Mouse (Mus musculus) midbrain, embryonic 10.5 days (tissue): Measurements from ENCODE around the gene Pycr1. TPM values are rescaled to one million over a fixed set of nuclear protein-coding genes. Genes with fewer than 3 reads are reported as not detected.

ENCODE experiments used
- DNase-seq: peaks from one replicate; pipeline ENCODE4 v3.0.0-alpha.2; 2017; ENCODE audit warnings: low spot score
- H3K27ac ChIP-seq: fragments of 300-500 bp; sonication (generic); replicated peaks from 2 replicates; pipeline ENCODE4 v1.5.1; 2016; ENCODE audit warnings: mild to moderate bottlenecking
- H3K27me3 ChIP-seq: fragments of 300-500 bp; sonication (generic); 2 replicates; pipeline ENCODE4 v1.6.1; 2016; ENCODE audit warnings: low read depth, mild to moderate bottlenecking; ENCODE audit not compliant: poor library complexity, severe bottlenecking
- H3K36me3 ChIP-seq: fragments of 300-500 bp; sonication (generic); 2 replicates; pipeline ENCODE4 v1.6.1; 2016; ENCODE audit warnings: mild to moderate bottlenecking, moderate library complexity
- H3K4me1 ChIP-seq: fragments of 300-500 bp; sonication (generic); 2 replicates; pipeline ENCODE4 v1.6.1; 2016
- H3K4me3 ChIP-seq: fragments of 300-500 bp; sonication (generic); 2 replicates; pipeline ENCODE4 v1.5.1; 2016; ENCODE audit warnings: mild to moderate bottlenecking, moderate library complexity
- H3K9me3 ChIP-seq: fragments of 300-500 bp; sonication (generic); replicated peaks from 2 replicates; pipeline ENCODE4 v1.6.1; 2016; ENCODE audit warnings: mild to moderate bottlenecking
- WGBS: fragments of 180-500 bp; shearing (Covaris S2); methylation state at CpG from one replicate; pipeline ENCODE4 v1.1.7; 2016; 5-methylcytosine and 5-hydroxymethylcytosine counted together
- microRNA-seq: library from miRNA; unstranded; fragments of <30 nt; microRNA quantifications from one replicate; pipeline ENCODE4, GENCODE M21; 2017
- polyA plus RNA-seq: library from polyadenylated mRNA; unstranded; fragments of >200 nt; fragmentation: Nextera tagmentation; extraction: Ambion mirVana; gene quantifications from 2 replicates; pipeline ENCODE4 v1.2.1, GENCODE M21; 2016

Gene Pycr1
- polyA plus RNA-seq, 1 experiment from 2014 or later, result 43.4 TPM

DNA sequence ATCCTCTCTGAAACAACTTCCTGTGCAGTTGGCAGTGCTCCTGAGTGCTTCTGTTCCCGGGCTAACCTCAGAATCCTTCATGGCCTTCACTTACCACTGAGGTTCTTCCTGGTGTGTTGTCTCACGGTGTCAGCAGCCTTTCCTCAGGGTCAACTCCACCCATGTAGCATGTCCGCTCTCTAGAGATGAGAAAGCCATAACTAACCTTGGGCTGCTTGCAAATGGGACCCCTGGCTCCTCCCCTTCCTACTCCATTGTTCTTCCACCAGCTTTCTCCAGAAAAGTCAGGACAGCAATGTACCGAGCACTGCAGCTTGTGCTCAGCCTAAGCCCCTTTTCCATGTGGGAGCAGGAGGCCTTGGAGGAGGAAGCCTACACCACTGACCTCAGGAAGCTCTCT lies 36.8 kb downstream of the Pycr1 start:
- H3K36me3 ChIP-seq, result peaks cover 83% of the 10 kb centered on the region

DNA sequence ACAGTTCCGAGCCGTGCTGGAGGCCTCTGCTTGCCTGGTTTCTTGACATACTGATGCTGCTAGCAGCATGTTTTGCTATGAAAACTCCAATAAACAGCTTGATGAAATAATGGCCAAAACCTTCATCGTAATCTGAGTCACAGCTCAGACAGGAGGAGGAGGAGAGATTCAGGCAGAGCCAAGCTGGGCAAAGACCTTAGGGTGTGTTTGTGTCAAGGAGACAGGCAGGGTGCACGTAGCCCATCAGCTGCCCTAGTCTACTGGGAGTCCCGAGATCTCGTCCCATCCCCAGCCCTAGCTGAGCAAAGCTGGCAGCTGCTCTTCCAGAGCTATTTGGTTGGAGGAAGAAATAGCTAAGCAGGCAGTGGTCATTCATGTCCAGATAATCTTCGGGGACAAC lies 37.9 kb downstream of the Pycr1 start:
- peaks cover 81% of the 10 kb centered on the region for H3K36me3 ChIP-seq

More for the DNA sequence above, 36.8 kb downstream of the Pycr1 start:
- H3K4me1 ChIP-seq, result peaks cover 29% of the 10 kb centered on the region
- no peaks in the 10 kb centered on the region for H3K9me3 ChIP-seq
- DNase-seq, result no peak
- no peak overlapping the region for H3K27ac ChIP-seq
- no peak overlapping the region for H3K4me3 ChIP-seq
- peaks cover 36% of the 10 kb centered on the region for H3K27me3 ChIP-seq
- 84% methylated on average over 4 of the region's 4 CpGs for WGBS

GRCm38 (mm10) chr11:120603545-120603944 lies 40.0 kb downstream of the Pycr1 start:
- no peak for DNase-seq
- Histone ChIP-seq H3K27ac (no peak overlapping the region), H3K9me3 (no peaks in the 10 kb centered on the region), H3K36me3 (peaks cover 76% of the 10 kb centered on the region), H3K4me1 (peaks cover 34% of the 10 kb centered on the region), H3K4me3 (no peak overlapping the region), H3K27me3 (peaks cover 22% of the 10 kb centered on the region)
- WGBS, result 83% methylated on average over 2 of the region's 2 CpGs

More for the DNA sequence above, 37.9 kb downstream of the Pycr1 start:
- peaks cover 29% of the 10 kb centered on the region for H3K4me1 ChIP-seq
- no peak overlapping the region for H3K27ac ChIP-seq
- peaks cover 36% of the 10 kb centered on the region for H3K27me3 ChIP-seq
- 94% methylated on average over 7 of the region's 7 CpGs for WGBS
- H3K4me3 ChIP-seq, result no peak overlapping the region
- DNase-seq, result no peak
- H3K9me3 ChIP-seq, result no peaks in the 10 kb centered on the region

- no peak for DNase-seq
- H3K9me3 ChIP-seq, result no peaks in the 10 kb centered on the region
- peaks cover 36% of the 10 kb centered on the region for H3K4me1 ChIP-seq
- peaks cover 77% of the 10 kb centered on the region for H3K36me3 ChIP-seq
- H3K27ac ChIP-seq, result no peak overlapping the region
- H3K4me3 ChIP-seq, result no peak overlapping the region
- WGBS, result 98% methylated on average over 3 of the region's 3 CpGs
- H3K27me3 ChIP-seq, result no peaks in the 10 kb centered on the region
These were observed 42.9 kb downstream of the Pycr1 start for GRCm38 (mm10) chr11:120600716-120601115.

GRCm38 (mm10) chr11:120598990-120599549 lies 44.5 kb downstream of the Pycr1 start:
- H3K36me3 ChIP-seq, result peaks cover 77% of the 10 kb centered on the region
- no peaks in the 10 kb centered on the region for H3K27me3 ChIP-seq
- no peaks in the 10 kb centered on the region for H3K9me3 ChIP-seq
- H3K4me1 ChIP-seq, result peaks cover 37% of the 10 kb centered on the region
- H3K4me3 ChIP-seq, result peak overlapping the region; percentile 99
- no peak for DNase-seq
- WGBS, result 51% methylated on average over 17 of the region's 17 CpGs
- peak overlapping the region; percentile 99 for H3K27ac ChIP-seq

GRCm38 (mm10) chr11:120598283-120598989 lies 45.1 kb downstream of the Pycr1 start, which contains the start of the genes Alyref and Anapc11:
Gene Alyref, minus strand, starts transcription at chr11:120598365.
Gene Anapc11, plus strand, starts transcription at chr11:120598421.
- Histone ChIP-seq H3K36me3 (peaks cover 77% of the 10 kb centered on the region), H3K27me3 (no peaks in the 10 kb centered on the region), H3K9me3 (no peaks in the 10 kb centered on the region), H3K27ac (peak within 1 kb of the TSS; percentile 99), H3K4me1 (peaks cover 37% of the 10 kb centered on the region), H3K4me3 (peak within 1 kb of the TSS; percentile 99)
- peak; percentile 95 for DNase-seq
- under 1% methylated on average over 88 of the region's 88 CpGs for WGBS

DNA sequence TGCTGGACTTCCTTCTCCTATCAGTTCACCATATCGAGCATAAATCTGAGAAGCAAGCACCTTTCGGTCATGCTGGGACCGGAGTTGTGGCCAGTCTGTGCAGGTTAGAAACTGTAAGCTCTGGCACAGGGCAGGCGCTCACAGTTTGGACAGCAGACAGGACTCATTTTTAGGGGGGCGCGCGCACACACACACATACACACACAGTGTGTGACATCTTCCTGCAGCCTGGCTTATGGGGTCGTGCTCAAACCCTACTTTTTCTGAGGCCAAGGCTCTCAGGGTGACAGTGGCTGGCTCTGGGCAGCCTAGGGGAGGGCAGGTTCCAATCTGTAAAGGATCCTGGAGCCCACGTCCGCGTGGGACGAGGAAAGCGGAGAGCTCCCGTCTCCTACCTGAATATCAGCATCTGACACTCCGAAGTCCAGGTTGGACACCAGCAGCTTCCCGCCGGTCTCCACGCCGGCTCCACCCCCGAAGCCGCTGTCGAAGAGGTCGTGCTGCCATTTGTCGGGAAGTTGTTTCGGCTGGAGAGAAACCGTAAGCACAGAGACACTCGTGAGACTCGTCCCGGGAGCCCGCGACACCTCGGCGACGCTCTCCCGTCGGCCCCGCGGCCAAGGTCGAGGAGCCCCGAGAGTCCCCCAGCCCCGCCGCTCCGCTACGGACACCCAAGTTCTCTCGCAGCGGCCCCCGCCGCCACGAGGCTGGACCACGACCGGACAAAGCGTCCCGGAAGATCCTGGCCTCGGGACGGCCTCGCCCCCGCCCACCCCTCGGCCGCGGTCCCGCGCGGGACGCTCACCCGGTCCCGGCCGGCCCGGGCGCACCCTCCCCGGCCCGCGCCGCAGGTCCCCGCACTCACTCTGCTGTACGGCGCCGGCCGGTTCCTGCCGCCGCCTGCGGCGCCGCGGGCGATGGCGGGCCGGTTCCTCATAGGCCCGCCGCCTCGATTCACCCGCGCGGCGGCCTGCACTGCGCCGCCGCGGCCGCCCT lies 46.0 kb downstream of the Pycr1 start:
- no peak for DNase-seq
- Histone ChIP-seq H3K4me1 (peaks cover 37% of the 10 kb centered on the region), H3K27ac (peak overlapping the region; percentile 99), H3K4me3 (peak overlapping the region; percentile 99), H3K36me3 (peaks cover 77% of the 10 kb centered on the region), H3K9me3 (no peaks in the 10 kb centered on the region), H3K27me3 (no peaks in the 10 kb centered on the region)
- 5% methylated on average over 99 of the region's 99 CpGs for WGBS

DNA sequence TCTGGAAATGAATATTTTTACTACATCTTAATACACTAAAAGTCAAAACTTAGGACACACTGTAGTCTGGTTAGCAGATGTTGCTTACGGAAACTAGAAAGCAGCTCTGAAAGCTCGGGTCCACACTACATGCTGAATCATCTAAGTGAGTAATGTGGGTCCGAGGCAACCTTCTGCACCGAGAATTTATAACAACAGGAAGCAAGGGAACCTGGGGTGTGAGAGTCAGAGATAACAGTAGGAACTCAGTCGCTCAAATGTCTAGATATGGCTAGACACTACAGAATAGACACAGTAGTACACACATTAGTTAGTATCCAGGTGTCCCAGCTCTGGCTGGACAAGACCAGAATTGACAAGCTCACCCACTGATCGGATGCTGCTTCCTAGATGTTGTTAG lies 55.0 kb downstream of the Pycr1 start:
- Histone ChIP-seq H3K9me3 (peaks cover 5% of the 10 kb centered on the region), H3K27ac (no peak overlapping the region), H3K27me3 (no peaks in the 10 kb centered on the region), H3K4me3 (no peak overlapping the region), H3K36me3 (peaks cover 98% of the 10 kb centered on the region), H3K4me1 (no peaks in the 10 kb centered on the region)
- no peak for DNase-seq
- 95% methylated on average over 6 of the region's 6 CpGs for WGBS

Small RNA genes lying within 50 kb of the gene (microRNA-seq; reads per million reads assigned to microRNA genes)
- gene Mir6936, result 2.1 reads per million

Other genes with a start within 250 kb of the Pycr1 start
- gene Nploc4, start 206.1 kb downstream of the Pycr1 start, polyA plus RNA-seq, result 45.1 and 46.5 TPM in 2 replicates
- 0.39 TPM in 1 of 2 replicates, not detected in the other for gene Tspan10, start 201.1 kb downstream of the Pycr1 start, polyA plus RNA-seq
- 0.20 and 0.53 TPM in 2 replicates for gene Pde6g, start 190.3 kb downstream of the Pycr1 start, polyA plus RNA-seq
- gene Oxld1, start 185.7 kb downstream of the Pycr1 start, polyA plus RNA-seq, result 9.0 and 11.8 TPM in 2 replicates
- 38.9 and 41.8 TPM in 2 replicates for gene Ccdc137, start 185.7 kb downstream of the Pycr1 start, polyA plus RNA-seq
- 61.8 and 64.0 TPM in 2 replicates for gene Arl16, start 176.2 kb downstream of the Pycr1 start, polyA plus RNA-seq
- 167 and 194 TPM in 2 replicates for gene Mrpl12, start 159.2 kb downstream of the Pycr1 start, polyA plus RNA-seq
- gene Slc25a10, start 151.9 kb downstream of the Pycr1 start, polyA plus RNA-seq, result 50.1 and 53.4 TPM in 2 replicates
- 0.26 and 0.27 TPM in 2 replicates for gene Gcgr, start 113.1 kb downstream of the Pycr1 start, polyA plus RNA-seq
- 226 and 238 TPM in 2 replicates for gene Mcrip1, start 94.0 kb downstream of the Pycr1 start, polyA plus RNA-seq
- gene Ppp1r27, start 92.6 kb downstream of the Pycr1 start, polyA plus RNA-seq, result not detected in 2 replicates
- 534 and 562 TPM in 2 replicates for gene P4hb, start 70.5 kb downstream of the Pycr1 start, polyA plus RNA-seq
- 743 and 777 TPM in 2 replicates for gene Arhgdia, start 62.1 kb downstream of the Pycr1 start, polyA plus RNA-seq
- gene Alyref, start 45.4 kb downstream of the Pycr1 start, polyA plus RNA-seq, result 605 and 647 TPM in 2 replicates
- 216 and 231 TPM in 2 replicates for gene Anapc11, start 45.3 kb downstream of the Pycr1 start, polyA plus RNA-seq
- gene Npb, start 35.3 kb downstream of the Pycr1 start, polyA plus RNA-seq, result 0.65 and 0.66 TPM in 2 replicates
- 140 and 151 TPM in 2 replicates for gene Pcyt2, start 25.8 kb downstream of the Pycr1 start, polyA plus RNA-seq
- gene Sirt7, start 18.5 kb downstream of the Pycr1 start, polyA plus RNA-seq, result 34.2 and 37.4 TPM in 2 replicates
- gene Mafg, start 10.2 kb downstream of the Pycr1 start, polyA plus RNA-seq, result 19.8 and 23.0 TPM in 2 replicates
- 0.15 TPM in 1 of 2 replicates, not detected in the other for gene Myadml2, start 4.4 kb upstream of the Pycr1 start, polyA plus RNA-seq
- gene Notum, start 17.4 kb upstream of the Pycr1 start, polyA plus RNA-seq, result 3.3 and 3.6 TPM in 2 replicates
- gene Aspscr1, start 29.2 kb upstream of the Pycr1 start, polyA plus RNA-seq, result 150 and 161 TPM in 2 replicates
- 132 and 133 TPM in 2 replicates for gene Cenpx, start 70.0 kb upstream of the Pycr1 start, polyA plus RNA-seq
- gene Lrrc45, start 70.2 kb upstream of the Pycr1 start, polyA plus RNA-seq, result 57.0 and 57.7 TPM in 2 replicates
- gene Rac3, start 77.7 kb upstream of the Pycr1 start, polyA plus RNA-seq, result 32.4 and 41.9 TPM in 2 replicates
- 13.0 and 13.7 TPM in 2 replicates for gene Dcxr, start 83.5 kb upstream of the Pycr1 start, polyA plus RNA-seq
- gene Cbr2, start 88.3 kb upstream of the Pycr1 start, polyA plus RNA-seq, result 0.59 and 1.3 TPM in 2 replicates
- gene Hmga1b, start 119.0 kb upstream of the Pycr1 start, polyA plus RNA-seq, result 9.4 and 12.9 TPM in 2 replicates
- 43.4 and 55.9 TPM in 2 replicates for gene Rfng, start 140.4 kb upstream of the Pycr1 start, polyA plus RNA-seq
- gene Gps1, start 140.5 kb upstream of the Pycr1 start, polyA plus RNA-seq, result 287 TPM in 2 replicates
- gene Dus1l, start 152.6 kb upstream of the Pycr1 start, polyA plus RNA-seq, result 94.4 and 99.2 TPM in 2 replicates
- 118 and 131 TPM in 2 replicates for gene Fasn, start 180.8 kb upstream of the Pycr1 start, polyA plus RNA-seq